Mouse (Mus musculus) forelimb bud, embryonic 11.5 days (tissue): ENCODE measurements around the gene Atp6v0b.
A peak's percentile ranks its signal among the peaks of the same experiment; 100 is the strongest.

Source experiments
- DNase-seq: peaks from one replicate; pipeline ENCODE4 v3.0.0-alpha.2; 2012; ENCODE audit warnings: low read depth, low spot score

Atp6v0b gene

GRCm38 (mm10) chr4:117836204-117836767, 50.8 kb downstream of the Atp6v0b start:
- DNase-seq = peak; percentile 74

GRCm38 (mm10) chr4:117835531-117836111, 51.5 kb downstream of the Atp6v0b start:
- peak; percentile 19 for DNase-seq

- peak; percentile 82 for DNase-seq
Measured at GRCm38 (mm10) chr4:117834845-117835530, 52.1 kb downstream of the Atp6v0b start.

GRCm38 (mm10) chr4:117834457-117834844, 52.7 kb downstream of the Atp6v0b start, which contains the start of gene Slc6a9:
Gene Slc6a9 (plus strand): TSS chr4:117834506.
- DNase-seq = no peak
